Mouse (Mus musculus) hematopoietic stem cell, adult 5-6 weeks (primary cell): ENCODE results near the gene Ptprh. TPM values are rescaled to one million over a fixed set of nuclear protein-coding genes. Genes with fewer than 3 reads are reported as not detected.

Experiments
- ATAC-seq, 2 experiments: fragments of 125-278 bp in 1 of 2; replicated peaks in 1 of 2; 2 replicates each; pipeline ENCODE4 v1.8.0; 2016 to 2017; ENCODE audit warnings: inconsistent platforms in 2 of 2, mild to moderate bottlenecking in 2 of 2, moderate number of reproducible peaks in 2 of 2, low read depth in 1 of 2, moderate TSS enrichment in 1 of 2; ENCODE audit not compliant: low FRiP score in 2 of 2, poor library complexity in 2 of 2, severe bottlenecking in 2 of 2, insufficient read depth in 1 of 2, low TSS enrichment in 1 of 2
- total RNA-seq: library from RNA; stranded (forward); fragments of 172-1452, 232-1000 nt; gene quantifications from 2 replicates; pipeline ENCODE4 v1.2.3, GENCODE M21; 2017

Gene Ptprh
- total RNA-seq, 1 experiment from 2014 or later: not detected

DNA sequence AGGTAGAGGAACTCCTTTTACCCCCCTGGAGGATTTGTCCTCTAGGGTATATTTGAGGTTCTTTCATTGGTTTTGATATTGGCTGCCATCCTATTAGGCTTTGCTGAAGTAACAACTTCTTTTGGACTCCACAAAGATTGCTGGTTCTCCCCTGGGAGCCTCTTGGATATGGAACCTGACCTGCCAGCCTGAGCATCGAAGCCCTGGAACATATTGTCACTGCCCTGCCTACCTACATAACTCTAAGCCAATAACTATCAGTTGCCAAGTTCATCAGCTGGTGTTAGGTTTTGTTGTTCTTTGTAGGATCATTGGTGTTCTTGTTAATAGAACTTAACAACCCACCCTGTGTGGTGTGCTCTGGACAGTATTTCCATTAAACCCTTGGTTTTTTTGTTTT, 9.1 kb upstream of the Ptprh start:
- no peak for ATAC-seq

DNA sequence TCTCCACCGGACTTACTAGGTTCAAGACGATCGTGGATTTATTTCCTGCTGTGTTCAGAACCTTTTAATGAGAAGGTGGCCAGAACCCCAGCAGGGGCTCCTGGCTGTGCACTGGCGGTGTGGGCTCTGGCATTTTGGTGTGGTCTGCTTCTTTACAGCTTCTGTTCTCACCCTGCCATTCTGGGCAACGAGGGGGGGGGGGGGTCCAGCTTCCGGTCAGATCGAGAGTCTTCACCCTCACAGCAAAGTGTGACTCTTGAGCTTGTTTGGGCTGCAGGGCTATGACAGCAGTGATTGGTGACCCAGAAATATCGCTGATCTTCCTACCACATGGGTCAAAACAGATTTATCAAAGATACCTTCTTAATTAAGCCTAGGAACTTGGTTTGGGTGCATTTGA, 8.5 kb upstream of the Ptprh start:
- ATAC-seq: no peak

DNA sequence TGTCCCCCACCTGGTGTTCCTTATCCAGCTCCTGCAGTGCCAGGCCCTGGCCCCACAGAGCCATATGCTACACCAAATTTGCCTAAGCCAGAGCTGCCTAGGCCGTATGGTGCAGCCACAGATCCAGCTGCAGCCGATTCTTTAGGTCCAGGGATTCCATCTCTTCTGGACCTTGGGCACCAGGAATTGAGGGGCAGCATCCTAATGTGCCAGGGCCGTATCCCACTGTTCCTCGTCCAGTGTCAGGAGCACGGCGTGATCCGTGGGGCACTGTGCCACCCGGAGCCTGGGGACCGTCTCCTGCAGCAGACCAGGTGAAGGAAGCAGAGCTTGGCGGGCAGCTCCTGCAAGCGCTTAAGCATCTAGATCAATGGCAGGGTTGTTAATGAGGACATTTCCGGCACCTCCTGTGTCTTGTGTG, 8.1 kb upstream of the Ptprh start:
- ATAC-seq: no peak

DNA sequence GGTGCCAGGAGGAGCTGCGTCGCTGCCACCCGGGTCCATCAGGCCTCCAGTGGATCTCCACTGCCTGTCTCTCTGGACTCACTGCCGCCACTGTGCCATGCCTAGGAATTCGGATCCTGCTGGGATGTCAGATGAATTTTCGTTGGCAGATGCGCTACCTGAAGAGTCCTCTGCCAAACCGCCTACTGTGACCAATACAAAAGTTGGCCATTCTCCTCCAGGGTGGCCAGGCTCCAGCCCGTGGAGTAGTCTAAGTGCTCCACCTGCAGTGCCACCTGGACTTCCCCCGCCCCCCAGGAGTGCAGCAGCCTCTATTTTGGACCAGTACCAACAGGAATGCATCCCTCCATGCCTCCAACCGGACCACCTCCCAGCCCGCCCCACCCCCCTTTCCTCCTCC, 7.7 kb upstream of the Ptprh start:
- no peak for ATAC-seq

DNA sequence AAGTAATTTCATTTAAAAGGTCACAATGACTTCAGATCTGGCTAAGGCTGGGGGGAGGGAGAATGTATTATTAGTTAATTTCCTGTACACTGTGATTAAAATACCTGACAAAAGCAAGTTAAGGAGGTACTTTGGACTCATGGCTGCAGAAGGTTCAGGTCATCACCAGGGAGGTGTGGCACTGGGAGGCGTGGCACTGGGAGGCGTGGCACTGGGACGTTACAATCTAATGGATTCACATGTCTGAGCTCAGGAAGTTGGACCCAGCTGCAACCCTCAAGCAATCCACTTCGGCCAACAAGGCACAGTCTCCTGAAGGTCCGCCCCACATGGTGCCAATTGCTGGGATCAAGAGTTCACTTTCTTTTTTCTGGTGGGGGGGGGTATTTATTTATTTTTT, 4.2 kb upstream of the Ptprh start:
- no peak for ATAC-seq

DNA sequence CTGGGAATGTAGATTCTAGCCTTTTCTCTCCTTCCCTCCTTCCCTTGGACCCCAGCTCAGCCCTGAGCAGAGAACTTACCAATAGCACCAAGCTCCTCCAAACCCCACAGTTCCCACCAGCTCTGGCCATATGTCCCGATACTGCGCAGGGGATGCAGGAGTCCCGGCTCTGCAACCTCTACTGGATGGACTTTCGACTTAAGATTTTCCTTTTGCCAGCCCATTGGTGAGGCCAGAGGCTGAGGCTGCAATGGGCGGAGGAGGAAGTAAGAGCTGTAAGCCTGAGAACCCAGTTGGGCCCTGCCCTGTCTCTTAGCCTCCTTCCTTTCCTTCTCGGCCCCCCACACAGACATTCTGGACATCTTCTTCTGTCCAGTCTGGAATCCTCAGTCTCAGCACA, 872 bp downstream of the Ptprh start:
- ATAC-seq: no peak

DNA sequence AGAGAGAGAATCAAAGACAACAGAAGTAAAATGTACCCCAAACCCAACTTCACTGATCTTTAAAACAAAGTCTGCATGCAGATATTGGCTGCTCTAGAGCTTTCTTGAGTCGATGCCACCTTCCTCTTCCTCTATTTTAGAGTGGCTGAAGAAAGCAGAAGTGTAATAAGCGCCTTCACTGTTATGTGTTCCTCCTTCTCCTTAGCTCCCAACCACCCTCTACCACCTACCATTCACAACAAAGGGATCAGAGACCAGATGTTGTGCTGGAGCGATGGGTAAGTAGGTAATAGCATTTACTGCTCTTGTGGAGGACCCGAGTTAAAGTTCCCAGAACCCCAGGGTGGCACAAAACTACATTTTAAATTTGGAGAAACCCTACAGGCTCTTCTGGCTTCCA, 6.8 kb downstream of the Ptprh start:
- ATAC-seq: peak; percentile 62 to 83

DNA sequence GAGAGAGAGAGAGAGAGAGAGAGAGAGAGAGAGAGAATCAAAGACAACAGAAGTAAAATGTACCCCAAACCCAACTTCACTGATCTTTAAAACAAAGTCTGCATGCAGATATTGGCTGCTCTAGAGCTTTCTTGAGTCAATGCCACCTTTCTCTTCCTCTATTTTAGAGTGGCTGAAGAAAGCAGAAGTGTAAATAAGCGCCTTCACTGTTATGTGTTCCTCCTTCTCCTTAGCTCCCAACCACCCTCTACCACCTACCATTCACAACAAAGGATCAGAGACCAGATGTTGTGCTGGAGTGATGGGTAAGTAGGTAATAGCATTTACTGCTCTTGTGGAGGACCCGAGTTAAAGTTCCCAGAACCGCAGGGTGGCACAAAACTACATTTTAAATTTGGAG, 22.4 kb downstream of the Ptprh start:
- peak; percentile 72 to 86 for ATAC-seq

DNA sequence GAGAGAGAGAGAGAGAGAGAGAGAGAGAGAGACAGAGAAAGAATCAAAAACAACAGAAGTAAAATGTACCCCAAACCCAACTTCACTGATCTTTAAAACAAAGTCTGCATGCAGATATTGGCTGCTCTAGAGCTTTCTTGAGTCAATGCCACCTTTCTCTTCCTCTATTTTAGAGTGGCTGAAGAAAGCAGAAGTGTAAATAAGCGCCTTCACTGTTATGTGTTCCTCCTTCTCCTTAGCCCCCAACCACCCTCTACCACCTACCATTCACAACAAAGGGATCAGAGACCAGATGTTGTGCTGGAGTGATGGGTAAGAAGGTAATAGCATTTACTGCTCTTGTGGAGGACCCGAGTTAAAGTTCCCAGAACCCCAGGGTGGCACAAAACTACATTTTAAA, 31.5 kb downstream of the Ptprh start:
- ATAC-seq: peak; percentile 71 to 78

DNA sequence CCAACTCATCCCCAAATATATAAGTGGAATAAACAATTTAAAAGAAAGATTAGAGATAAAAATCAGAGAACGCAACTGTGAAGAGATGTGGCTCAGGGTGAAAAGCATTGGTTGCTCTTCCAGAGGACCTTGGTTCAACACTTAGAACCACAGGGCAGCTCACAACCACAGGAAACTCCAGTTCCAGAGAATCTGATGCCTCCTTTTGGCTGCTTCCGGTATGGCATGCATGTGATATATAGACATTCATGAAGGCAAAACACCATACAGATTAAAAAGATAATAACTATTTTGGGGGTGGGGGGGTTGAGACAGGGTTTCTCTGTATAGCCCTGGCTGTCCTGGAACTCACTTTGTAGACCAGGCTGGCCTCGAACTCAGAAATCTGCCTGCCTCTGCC, 41.2 kb downstream of the Ptprh start:
- no peak for ATAC-seq

DNA sequence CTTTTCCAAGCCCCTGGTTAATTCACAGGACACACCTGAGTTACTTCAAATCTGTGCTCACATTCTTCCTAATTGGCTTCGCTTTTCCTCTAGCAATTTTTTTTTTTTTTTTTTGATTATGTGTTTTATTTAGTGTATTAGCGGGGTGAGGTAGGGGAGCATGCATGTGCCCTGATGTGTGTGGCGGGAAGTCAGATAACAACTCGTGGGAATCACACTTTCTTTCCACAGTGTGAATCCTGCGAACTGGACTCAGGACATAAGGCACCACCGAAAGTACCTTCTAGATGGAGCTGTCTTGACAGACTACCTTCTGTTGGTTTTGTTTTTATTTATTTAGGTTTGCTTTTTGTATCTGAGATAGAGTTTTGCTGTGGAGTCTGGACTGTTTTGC, 46.7 kb downstream of the Ptprh start:
- no peak for ATAC-seq

DNA sequence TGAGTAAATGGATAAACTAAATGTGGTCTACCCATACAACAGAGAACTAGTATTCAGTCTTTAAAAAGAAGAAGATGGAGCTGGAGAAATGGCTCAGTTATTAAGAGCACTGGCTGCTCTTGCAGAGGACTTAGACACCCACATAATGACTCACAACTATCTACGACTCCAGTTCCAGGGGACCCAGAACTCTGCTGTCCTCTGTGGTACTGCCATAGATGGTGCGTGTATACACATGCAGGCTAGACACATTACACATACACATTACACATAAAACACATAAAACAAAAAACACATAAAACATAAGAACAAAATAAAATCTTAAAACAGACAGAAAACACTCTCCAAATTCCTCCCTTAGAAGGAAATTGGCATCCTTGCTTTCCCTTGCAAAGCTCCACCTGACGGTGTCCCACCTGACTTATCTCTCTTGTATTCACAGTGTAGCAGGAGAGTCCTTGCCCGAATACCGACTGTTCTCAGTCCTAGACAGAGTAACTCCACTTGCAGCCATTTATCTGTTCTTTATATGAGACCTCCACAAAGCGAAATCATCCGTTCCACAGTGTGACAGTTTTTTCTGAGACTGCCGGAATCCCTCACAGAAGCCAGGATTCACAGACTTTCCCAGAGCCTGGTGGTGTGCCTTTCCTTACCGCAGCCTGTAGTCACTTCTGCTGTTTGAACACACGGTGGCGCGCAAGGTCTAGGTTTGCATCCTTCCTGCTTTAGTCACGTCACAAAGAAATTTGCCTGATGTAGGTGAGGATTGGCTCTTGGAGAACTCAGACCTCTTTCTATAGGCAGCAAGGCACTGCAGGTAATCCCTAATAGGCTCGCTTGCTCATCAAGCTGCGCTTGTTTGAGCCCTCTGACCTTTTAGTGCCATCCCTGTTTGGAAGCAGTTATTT, 47.3 kb downstream of the Ptprh start:
- peak; percentile 98 to 99 for ATAC-seq

DNA sequence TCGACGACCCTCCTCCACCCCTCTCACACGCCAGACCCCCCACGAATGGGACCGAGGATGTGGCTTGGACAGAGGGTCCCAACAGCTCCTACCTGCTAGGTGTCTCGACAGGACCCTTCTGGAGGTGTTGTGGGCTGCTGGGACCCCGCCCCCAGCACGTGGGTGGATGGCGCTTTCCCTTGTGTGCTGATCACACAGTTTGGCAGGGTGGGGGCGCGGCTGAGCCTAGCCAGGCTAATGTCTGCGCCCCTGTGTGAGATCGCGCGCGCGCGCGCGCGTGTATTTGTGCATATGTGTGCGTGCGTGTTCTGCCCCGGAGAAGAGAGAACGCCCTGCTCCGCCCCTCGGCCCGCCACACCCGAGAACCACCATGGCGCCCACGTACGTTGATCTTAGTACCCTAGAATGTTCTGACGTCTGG, 56.6 kb downstream of the Ptprh start, which contains the start of gene Syt5:
TSS of gene Syt5 (minus strand) at position 321 of the 421 bp plus-strand sequence.
- ATAC-seq: peak in 1 of 2 experiments; percentile 15; a peak in 1 of 4 replicates

DNA sequence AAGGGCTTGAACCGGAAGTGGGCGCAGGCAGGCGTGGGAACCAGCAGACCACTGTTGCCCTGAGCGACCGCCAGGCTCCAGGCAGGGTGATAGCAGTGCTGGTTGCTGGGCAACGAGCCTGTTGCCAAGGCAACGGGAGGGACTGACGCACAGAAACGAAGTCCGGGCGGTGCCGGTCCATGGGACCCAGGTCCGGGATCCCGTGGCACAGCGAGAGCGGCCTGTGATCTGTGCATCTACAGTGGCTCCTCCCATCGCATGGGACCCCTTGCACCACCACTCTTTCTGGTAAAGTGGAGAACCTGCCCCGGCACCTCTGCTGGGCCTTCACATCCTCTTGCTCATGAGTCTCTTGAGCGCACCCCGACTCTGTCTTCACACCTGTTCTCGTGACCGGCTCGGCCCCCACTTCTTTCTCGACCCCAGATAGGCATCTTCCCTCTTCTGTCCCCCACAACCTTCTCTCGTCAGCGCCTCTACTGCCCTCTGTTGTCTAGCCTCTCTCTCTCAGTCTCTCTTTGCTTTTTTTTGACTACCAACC, 57.2 kb downstream of the Ptprh start:
- ATAC-seq: peak; percentile 42 to 52; a peak in 3 of 4 replicates

DNA sequence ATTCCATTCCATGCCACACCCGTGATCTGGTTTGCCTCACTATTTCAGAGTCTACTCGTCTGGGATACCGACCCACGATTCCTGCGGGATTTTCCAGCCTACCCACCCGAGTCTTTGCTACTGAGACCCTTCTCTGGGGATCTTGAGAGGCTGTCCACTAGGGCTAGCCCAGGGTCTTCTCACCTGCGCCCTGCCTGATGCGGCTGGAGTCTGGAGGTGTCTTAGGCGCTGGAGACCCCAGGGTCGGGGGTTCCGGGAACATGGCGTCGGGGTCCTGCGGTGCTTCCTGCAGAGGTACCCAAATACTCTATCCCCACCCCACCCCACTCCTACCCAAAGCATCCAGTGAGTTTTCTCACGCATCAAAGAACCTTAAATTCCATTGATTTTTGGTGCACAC, 57.8 kb downstream of the Ptprh start:
- ATAC-seq: no peak

DNA sequence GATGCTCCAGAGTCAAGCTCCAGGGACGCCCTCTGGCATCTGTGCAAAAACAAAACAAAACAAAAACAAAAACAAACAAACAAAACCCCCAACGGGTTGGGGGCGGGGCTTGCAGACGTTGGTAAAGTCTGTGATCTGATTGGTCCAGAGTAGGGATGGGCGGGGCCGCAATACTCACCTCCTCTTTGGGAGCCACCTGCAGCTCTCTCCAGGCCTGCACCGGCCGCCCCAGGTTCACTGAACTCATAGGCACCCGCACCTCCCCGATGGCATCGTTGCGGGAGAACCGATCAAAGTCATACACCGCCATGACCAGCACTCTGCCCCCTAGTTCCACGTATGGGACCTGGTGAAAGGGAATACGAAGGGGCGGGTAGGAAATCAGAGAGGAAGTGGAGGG, 61.8 kb downstream of the Ptprh start:
- no peak for ATAC-seq

DNA sequence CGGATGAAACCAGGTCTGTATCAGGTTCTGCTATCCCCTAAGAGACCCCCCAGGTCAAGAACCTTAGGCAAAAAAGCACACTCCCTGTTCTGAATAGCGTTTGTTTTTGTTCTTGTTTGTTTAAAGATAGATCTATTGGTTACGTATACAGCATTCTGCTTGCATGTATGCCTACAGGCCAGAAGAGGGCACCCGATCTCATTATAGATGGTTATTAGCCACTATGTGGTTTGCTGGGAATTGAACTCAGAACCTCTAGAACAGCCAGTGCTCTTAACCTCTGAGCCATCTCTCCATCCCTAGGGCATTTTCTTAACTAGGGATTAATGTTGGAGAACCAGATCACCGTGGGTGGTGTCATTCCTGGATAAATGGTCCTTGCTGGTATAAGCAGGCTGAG, 62.5 kb downstream of the Ptprh start:
- ATAC-seq: no peak

DNA sequence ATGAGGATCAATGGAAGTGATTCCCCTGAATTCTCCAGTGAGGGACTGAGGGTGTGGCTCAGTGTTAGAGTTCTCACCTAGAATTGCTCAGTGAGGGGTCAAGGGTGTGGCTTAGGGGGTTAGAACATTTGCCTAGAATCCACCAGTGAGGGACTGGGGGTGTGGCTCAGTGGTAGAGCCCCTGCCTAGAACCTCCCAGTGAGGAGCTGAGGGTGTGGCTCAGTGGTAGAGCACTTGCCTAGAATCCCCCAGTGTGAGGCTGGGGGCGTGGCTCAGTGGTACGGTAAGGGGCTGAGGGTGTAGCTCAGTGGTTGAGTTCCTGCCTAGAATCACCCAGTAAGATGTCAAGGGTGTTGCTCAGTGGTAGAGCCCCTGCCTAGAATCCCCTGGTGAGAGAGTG, 64.8 kb downstream of the Ptprh start:
- no peak for ATAC-seq

DNA sequence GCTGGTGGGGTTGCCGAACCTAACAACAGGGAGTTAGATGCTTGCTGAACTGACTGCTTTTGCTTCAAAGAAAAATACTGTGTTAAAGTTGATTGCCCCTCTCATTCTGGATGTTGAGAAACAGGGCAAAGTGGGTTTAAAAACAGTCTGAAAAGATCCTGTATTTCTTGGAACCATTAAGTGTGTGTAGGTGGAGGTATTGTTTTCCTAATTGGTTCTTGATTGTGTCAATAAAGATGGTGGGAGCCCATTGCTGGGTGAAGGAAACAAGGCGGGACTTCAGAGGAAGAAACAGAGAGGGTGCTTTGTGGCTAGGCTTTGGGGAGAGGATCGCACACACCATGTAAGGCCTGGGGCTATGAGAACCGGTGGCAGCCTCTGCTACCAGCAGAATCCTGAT, 66.7 kb downstream of the Ptprh start:
- no peak for ATAC-seq
